Mouse (Mus musculus): Measurements from ENCODE around the gene Dnajb3. TPM values are rescaled to one million over a fixed set of nuclear protein-coding genes. Genes with fewer than 3 reads are reported as not detected.
"Not testable (repeated sequence)": the region's sequence is repeated elsewhere in the genome, so short reads cannot be mapped to it uniquely, and the experiment has no call there.

The Dnajb3 gene
- polyA plus RNA-seq, 3 experiments from 2014 or later: 0.47 to 0.99 TPM; not detected in 1

- ATAC-seq: no peak
Measured at GRCm38 (mm10) chr1:88214462-88214952, 8.9 kb upstream of the Dnajb3 start.

GRCm38 (mm10) chr1:88213766-88214461, 8.3 kb upstream of the Dnajb3 start:
- ATAC-seq: no peak

- no peak for ATAC-seq
Measured at GRCm38 (mm10) chr1:88213061-88213460, 7.5 kb upstream of the Dnajb3 start.

GRCm38 (mm10) chr1:88212341-88213045, 6.9 kb upstream of the Dnajb3 start:
- no peak for ATAC-seq

GRCm38 (mm10) chr1:88211812-88212211, 6.2 kb upstream of the Dnajb3 start, which contains the start of gene Ugt1a1:
Gene Ugt1a1, plus strand, starts transcription at chr1:88211959.
- ATAC-seq: no peak

- ATAC-seq: no peak
Measured at GRCm38 (mm10) chr1:88206843-88207479, 1.4 kb upstream of the Dnajb3 start.

- ATAC-seq: no peak
Measured at GRCm38 (mm10) chr1:88200456-88200855, 5.1 kb downstream of the Dnajb3 start, which contains the start of gene Ugt1a2. Gene Ugt1a2, plus strand, starts transcription at chr1:88200601.

- no peak for ATAC-seq
Measured at GRCm38 (mm10) chr1:88199996-88200395, 5.6 kb downstream of the Dnajb3 start.

- ATAC-seq: no peak
Measured at GRCm38 (mm10) chr1:88197443-88197842, 8.1 kb downstream of the Dnajb3 start.

GRCm38 (mm10) chr1:88195687-88196086, 9.9 kb downstream of the Dnajb3 start:
- ATAC-seq: no peak

GRCm38 (mm10) chr1:88192136-88192535, 13.4 kb downstream of the Dnajb3 start:
- ATAC-seq: no peak

- no peak for ATAC-seq
Measured at GRCm38 (mm10) chr1:88186325-88186935, 19.2 kb downstream of the Dnajb3 start.

GRCm38 (mm10) chr1:88179657-88180056, 25.9 kb downstream of the Dnajb3 start:
- ATAC-seq: no peak

- ATAC-seq: not testable (repeated sequence)
Measured at GRCm38 (mm10) chr1:88172190-88172589, 33.4 kb downstream of the Dnajb3 start.

GRCm38 (mm10) chr1:88165711-88166110, 39.9 kb downstream of the Dnajb3 start, which contains the start of gene Ugt1a5:
Gene Ugt1a5, plus strand, starts transcription at chr1:88166012.
- no peak for ATAC-seq

GRCm38 (mm10) chr1:88158430-88158829, 47.2 kb downstream of the Dnajb3 start:
- ATAC-seq: no peak

Other genes starting within 250 kb of the Dnajb3 start
- gene Usp40, start 197.2 kb downstream of the Dnajb3 start, polyA plus RNA-seq (2017; shearing (Covaris generic)): 10 to 100 TPM; 13.6 to 26.7 (median 21.5) TPM
- not detected for gene Ugt1a10, start 150.4 kb downstream of the Dnajb3 start, polyA plus RNA-seq (2017; shearing (Covaris generic))
- not detected for gene Ugt1a9, start 135.0 kb downstream of the Dnajb3 start, polyA plus RNA-seq (2017; shearing (Covaris generic))
- under 1 TPM in 1 of 3 experiments, not detected in 2; 0.63 TPM for gene Ugt1a8, start 118.0 kb downstream of the Dnajb3 start, polyA plus RNA-seq (2017; shearing (Covaris generic))
- gene Ugt1a7c, start 110.7 kb downstream of the Dnajb3 start, polyA plus RNA-seq (2017; shearing (Covaris generic)): 1 to 10 TPM in 2 of 3 experiments, under 1 TPM in 1; 0.20 to 1.9 (median 1.5) TPM
- gene Ugt1a6b, start 102.5 kb downstream of the Dnajb3 start, polyA plus RNA-seq (2017; shearing (Covaris generic)): not detected
- gene Ugt1a6a, start 71.0 kb downstream of the Dnajb3 start, polyA plus RNA-seq (2017; shearing (Covaris generic)): under 1 TPM in 2 of 3 experiments, not detected in 1; 0.19 to 0.98 TPM
- gene Ugt1a5, start 39.8 kb downstream of the Dnajb3 start, polyA plus RNA-seq (2017; shearing (Covaris generic)): not detected
- not detected for gene Ugt1a2, start 5.2 kb downstream of the Dnajb3 start, polyA plus RNA-seq (2017; shearing (Covaris generic))
- gene Ugt1a1, start 6.2 kb upstream of the Dnajb3 start, polyA plus RNA-seq (2017; shearing (Covaris generic)): not detected
- 1 to 10 TPM; 1.9 to 4.4 (median 2.1) TPM for gene Mroh2a, start 21.2 kb upstream of the Dnajb3 start, polyA plus RNA-seq (2017; shearing (Covaris generic))
- gene Hjurp, start 71.9 kb upstream of the Dnajb3 start, polyA plus RNA-seq (2017; shearing (Covaris generic)): 10 to 100 TPM; 37.3 to 97.3 (median 69.6) TPM
- gene Trpm8, start 71.9 kb upstream of the Dnajb3 start, polyA plus RNA-seq (2017; shearing (Covaris generic)): not detected
- not detected for gene Spp2, start 201.2 kb upstream of the Dnajb3 start, polyA plus RNA-seq (2017; shearing (Covaris generic))

All from inflammation-experienced regulatory T-cells, adult 6 months (primary cell).